Mouse (Mus musculus): ENCODE measurements around the gene Cldnd1. TPM values are rescaled to one million over a fixed set of nuclear protein-coding genes. Genes with fewer than 3 reads are reported as not detected.
A peak's percentile ranks its signal among the peaks of the same experiment; 100 is the strongest.

Cldnd1 gene
- polyA plus RNA-seq, 1 experiment from 2014 or later: 51.0 TPM

DNA sequence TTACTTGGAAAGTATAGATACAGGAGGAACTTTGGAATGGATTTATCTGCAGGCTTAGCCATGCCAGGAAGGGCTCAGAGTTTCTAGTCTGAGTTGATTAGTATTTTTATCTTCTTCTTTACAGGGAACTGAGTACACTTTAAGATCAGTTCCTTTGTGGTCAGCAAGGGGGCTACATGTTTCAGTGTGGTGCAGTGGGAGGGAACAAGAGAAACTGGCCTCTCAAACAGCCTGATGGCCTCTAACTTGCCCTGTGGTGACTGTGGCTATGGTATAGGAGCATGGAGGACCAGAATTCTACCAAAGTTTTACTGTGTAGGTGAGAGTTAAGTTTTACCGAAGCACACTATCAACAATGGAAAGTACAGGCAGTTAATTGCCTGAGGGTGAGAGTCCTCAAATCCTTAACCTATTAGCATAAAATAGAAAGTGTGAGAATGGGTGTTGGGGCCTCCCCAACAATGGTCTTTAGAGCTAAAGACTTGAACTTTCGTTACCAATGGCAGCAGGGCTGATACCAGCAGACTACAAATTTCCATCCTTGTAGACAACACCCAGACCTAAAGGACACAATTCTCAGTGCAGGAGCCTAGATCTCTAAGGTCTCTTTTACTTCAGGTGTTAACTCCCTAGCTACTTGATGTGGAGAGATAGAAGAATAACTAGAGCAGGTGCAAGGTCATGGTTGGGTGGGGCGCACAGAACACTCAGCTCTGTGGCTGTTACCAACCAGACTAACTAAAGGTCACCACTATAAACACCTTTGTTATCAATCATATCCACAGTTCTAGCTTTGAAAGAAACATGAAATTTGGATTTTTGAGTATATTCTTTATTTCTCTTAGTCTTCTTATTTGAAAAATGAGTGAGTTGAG is 18.9 kb upstream of the Cldnd1 start:
- DNase-seq (ENCODE audit: low spot score): no peak

DNA sequence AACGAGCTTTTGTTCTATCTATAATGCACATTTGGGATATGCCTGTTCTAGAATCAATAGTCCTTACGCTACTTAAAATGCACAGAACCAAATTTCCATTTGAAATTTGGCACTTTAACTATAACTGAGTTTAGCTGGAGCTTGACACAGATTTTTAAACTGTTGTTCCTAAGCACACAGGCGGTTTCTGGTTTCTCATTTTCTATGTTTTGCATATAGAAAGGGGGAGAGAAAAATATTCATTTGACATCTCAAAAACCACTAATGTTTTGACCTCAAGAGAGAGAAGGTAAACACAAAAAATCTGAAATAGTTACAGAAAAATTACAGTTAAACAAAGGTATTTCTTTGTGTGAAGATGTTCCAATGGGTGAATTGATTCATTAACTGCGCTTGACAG is 18.2 kb upstream of the Cldnd1 start:
- no peak for DNase-seq (ENCODE audit: low spot score)

DNA sequence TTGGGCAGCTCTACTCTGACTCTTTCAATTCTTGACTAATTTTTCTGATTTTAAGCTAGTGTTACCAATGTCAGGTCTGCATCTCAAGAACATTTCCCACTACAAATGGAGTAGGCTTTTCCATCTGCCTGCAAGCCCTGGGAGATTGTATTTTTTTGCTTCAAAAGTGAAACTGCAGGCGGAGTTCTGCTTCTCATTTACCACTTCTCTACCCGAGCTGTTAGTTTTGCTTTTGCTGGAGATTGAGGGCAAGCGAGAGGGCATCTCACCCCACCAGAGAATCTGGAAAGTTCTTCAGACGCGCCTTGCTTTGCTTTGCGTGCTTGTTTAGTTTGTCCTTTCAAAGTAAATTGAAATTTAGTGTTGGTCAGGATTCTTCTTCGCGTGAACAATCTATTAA is 15.5 kb upstream of the Cldnd1 start:
- DNase-seq (ENCODE audit: low spot score): no peak

DNA sequence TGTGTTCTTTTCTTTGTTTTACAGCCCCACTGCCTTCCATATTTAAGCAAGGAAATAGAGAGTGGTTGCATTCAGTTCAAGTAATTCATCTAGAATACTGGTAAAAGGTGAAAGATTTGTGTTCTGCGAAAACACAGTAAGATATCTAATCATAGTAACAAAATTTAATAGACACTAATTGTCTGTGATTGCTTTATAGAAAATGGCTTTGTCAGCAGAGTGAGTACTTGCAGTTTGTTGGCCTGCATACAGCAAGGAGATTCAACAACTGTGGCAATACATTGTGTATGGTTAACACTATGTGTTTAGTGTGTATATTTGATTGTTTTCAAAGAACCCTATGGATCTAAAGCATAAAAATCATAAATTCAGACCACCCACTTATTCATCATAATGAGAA is 14.6 kb upstream of the Cldnd1 start:
- no peak for DNase-seq (ENCODE audit: low spot score)

DNA sequence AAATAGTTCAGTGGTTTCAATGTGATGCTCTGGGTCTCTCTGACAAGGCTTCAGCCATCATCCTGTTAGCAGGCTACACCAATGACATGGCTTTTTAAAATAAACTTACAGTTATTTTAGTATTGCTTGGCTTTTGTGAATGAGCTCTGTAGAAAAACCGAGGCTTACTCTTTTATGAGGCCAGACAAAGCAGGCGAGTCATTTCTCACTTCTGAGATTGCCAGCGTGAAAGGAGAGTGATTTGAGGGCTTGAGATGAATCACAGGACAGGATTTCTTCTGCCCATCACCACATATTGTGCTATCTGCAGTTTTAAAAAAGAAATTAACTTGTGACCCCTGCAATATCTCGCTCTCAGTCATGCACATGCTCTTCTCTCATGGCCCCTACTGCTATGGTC is 12.7 kb upstream of the Cldnd1 start:
- DNase-seq (ENCODE audit: low spot score): no peak

DNA sequence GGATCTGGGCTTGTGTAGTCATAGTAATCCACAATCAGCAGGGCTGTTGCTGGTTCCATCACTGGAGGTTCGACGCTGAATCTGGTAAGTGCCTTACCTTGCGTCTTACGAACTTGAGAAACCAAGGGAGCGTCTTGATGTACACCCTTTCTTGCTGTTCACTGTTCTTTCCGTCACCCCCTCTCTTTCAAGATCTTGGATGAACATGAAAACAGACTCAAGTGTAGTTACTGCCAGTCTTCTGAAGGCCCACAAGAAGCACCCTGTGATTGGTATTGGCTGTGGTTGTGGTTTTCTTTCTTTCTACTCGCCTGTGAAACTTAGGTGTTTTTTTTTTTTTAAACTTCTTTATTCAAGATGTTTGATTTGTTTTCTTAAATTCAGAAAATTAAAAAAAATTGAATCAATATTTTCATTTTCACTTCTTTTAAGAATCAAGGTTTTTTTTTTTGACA is 9.0 kb upstream of the Cldnd1 start, which contains the start of gene Gpr15:
Gene Gpr15 (minus strand): TSS at position 405 of the 455 bp plus-strand sequence.
- DNase-seq (ENCODE audit: low spot score): no peak

DNA sequence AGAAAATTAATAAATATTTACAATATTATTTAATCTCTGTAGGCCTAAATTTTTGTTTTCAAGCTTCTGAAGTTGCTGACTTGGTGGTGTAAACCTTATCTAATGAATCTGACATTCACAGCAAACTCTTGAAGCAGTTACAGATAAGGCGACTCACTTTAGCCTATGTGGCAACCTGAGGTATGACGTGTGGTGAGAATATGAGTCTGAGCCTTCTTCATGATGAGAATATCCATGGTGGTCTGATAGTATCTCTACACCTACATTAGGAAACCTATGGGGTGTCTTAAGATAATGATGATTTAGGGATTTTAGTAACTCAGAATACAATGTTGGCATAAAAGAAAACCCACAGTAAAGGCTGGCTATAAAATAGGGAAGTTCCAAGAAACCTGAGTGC is 5.4 kb upstream of the Cldnd1 start:
- no peak for DNase-seq (ENCODE audit: low spot score)

DNA sequence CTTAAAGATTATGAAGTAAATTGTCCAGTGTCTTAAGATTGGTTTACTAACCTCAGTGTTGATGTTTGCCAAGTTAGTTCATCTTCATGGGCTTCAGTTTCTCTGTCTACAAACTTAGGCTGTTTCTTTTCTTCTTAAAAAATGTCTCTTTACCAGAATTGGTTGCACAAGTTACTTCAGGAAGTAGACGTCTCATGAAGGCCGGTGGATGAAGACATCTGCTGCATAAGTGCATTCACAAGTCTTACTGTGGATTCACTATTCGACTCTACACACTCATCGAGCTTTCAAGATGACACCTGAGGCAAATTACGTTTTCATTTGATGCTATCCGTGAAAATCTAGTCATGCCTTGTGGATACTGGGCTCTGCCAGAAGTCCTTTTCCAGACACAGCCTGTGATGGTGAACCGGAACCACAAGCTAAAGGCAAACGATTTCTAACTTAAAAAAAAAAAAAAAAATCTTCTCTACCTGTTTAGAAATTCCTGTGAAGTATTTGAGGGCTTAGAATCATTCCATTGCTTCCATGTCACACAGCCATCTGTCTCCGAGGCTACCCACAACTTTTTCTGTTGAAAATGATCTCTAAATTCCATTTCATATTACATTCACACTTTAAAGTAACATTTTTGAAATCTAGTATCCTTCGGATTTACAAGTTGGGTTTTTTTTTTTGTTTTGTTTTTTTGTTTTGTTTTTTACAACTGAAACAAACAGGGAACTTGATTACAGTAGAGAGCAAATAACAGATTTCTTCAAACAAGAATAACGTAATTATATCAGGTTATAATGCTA is 832 bp upstream of the Cldnd1 start:
- DNase-seq (ENCODE audit: low spot score): no peak

DNA sequence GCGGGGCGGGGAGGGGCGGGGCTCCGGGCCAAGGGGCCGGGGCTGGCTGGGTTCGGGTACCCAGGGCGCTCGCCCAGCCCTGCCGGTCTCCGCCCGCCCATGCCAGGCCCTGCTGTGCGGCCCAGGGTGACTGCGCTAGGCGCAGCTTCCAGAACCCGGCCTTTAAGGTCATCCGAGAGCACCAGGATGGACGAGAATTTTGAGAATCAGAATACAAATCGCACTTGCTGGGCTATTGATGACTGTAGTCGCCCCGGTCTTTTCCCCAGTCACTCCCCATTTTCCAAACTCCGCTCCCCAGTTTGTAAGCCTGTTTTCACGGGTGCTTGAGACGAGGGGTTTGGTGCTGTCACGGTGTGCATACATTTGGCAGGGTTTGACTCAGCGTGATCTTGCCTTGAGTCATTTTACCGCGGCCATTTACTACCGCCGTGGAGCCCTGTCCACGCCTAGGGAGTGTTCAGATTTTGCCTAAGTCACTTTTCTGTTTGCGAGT is 514 bp downstream of the Cldnd1 start:
- DNase-seq (ENCODE audit: low spot score): peak; percentile 17

DNA sequence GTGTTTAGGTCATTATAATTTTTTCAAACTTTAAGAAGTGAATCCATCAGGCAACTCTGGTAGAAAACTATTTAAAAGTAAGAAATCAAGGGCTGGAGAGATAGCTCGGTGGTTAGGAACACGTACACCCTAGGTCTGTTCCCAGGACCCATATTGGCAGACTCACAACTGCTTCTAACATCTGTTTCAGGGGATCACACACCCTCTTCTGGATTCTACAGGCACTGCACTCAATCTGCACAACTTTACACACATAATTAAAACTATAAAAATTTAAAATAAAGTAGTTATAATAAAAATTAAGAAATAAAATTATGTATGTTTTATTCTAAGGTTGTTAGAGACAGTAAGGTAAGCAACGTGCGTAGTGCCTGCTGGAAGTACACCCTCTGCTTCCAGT is 10.5 kb downstream of the Cldnd1 start:
- no peak for DNase-seq (ENCODE audit: low spot score)

DNA sequence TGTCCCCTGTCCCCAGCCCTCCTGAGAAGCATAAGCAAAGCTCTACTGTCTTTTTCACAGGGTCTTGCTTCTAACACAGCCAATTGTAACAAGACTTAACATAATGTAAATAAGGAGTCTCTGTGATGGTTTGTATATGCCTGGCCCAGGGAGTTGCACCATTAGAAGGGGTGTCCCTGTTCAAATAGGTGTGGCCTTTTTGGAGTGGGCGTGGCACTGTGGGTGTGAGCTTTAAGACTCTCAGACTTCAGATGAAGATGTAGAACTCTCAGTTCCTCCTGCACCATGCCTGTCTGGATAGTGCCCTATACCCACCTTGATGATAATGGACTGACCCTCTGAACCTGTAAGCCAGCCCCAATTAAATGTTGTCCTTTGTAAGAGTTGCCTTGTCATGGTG is 11.1 kb downstream of the Cldnd1 start:
- DNase-seq (ENCODE audit: low spot score): no peak

DNA sequence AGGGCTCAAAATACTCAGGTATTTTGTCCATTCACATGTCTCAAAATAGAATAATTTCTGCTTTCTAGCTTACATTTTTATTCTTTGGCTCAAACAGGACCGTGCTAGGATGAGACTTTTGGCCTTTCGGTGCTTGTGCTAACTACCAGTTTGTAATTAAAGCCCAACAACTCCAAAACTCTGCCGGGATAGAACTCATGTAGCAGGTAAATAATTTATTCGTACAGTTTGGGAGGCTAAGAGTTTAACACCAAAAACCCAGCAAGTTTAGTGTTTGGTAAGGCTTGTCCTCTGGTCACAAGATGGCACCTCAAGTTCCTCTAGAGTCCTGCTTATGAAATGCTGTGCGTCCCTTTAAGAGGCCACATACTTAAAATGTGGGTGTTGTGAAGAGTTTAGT is 13.0 kb downstream of the Cldnd1 start:
- no peak for DNase-seq (ENCODE audit: low spot score)

DNA sequence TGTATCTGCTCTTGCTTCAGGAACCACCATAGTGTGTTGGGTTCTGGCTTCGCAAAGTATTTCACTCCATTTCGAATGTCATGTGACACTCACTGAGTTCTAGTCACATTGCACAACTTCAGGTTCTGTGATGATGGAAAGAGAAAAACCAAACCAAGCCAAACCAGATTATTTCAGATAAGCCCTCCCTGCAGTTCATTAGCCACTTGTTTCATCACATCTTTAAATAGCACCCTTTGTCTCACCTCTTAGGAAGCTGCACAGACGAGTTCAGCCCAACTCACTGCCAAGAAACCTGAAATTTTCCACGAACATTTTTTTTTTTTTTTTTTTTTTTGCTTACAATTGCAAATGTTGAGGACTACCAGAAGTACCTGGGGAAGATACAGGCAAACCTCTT is 19.0 kb downstream of the Cldnd1 start:
- no peak for DNase-seq (ENCODE audit: low spot score)

DNA sequence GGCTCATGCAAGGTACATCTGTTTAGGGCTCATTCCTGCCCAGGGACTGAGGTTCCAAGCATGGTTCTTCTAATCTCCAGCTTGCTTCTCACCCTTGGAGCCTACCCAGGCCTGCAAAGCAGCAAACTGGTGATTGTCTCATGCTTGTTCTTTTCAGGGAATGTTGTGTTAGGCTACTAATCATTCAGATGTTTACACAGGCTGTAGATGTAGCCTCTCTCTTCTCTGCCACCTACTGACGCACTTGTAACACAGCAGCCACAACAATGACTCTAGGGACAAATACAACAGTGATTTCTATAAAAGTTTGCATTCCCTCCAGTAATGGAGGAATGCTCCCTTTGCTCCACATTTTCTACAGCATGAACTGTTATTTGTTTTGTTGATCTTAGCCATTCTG is 23.6 kb downstream of the Cldnd1 start:
- DNase-seq (ENCODE audit: low spot score): no peak

DNA sequence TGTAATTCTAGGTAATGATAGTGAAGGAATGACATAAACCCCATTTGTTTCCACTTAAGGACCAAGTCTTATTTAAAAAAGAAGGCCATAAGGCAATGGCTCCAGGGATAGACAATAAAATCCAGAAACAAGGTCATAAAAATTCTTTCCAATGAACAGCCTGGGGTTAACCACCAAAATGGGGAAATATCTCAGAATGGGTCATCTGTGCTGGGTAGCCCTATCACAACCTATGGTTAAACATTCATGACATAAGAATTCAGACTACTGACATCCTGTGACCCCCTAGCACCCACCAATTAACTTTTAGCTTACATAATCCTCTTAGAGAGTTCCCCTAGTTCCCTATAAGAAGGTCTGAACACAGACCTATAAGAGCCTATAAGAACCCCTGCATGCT is 28.5 kb downstream of the Cldnd1 start:
- DNase-seq (ENCODE audit: low spot score): no peak

DNA sequence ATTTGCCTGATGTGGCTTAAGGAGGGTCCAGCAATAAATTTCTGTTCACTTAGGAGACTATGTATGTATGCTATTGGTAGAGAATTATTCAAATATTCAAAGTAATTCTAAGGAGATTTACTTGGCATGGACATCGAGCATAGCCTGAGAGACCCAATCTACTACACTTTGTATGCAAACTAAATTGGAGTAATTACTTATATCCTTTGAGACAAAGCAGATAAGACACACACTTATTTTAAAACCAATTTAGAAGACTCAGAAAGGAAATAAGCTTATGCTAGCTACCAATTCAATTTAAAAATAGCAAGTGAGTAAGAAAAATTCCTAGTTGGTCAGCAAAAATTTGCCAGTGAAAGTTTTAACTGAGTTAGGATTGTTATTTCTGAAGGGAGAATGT is 35.4 kb downstream of the Cldnd1 start, which contains the start of gene Olfr172:
Gene Olfr172 (minus strand): TSS at position 101 of the 400 bp plus-strand sequence.
- no peak for DNase-seq (ENCODE audit: low spot score)

Small RNA genes lying within 50 kb of the gene (microRNA-seq; reads per million reads assigned to microRNA genes)
- not detected for gene Gm27564 (ENCODE audit: borderline number of aligned reads)

Other genes starting within 250 kb of the Cldnd1 start
- gene St3gal6, start 203.7 kb upstream of the Cldnd1 start, polyA plus RNA-seq (2015; fragmentation: Nextera tagmentation; extraction: Ambion mirVana): 18.7 and 20.4 TPM in 2 replicates
- gene Gm813, start 110.9 kb upstream of the Cldnd1 start, polyA plus RNA-seq (2015; fragmentation: Nextera tagmentation; extraction: Ambion mirVana): not detected in 2 replicates
- not detected in 2 replicates for gene E330017A01Rik, start 89.2 kb upstream of the Cldnd1 start, polyA plus RNA-seq (2015; fragmentation: Nextera tagmentation; extraction: Ambion mirVana)
- 15.9 and 16.3 TPM in 2 replicates for gene Cpox, start 57.6 kb upstream of the Cldnd1 start, polyA plus RNA-seq (2015; fragmentation: Nextera tagmentation; extraction: Ambion mirVana)
- gene Gpr15, start 8.8 kb upstream of the Cldnd1 start, polyA plus RNA-seq (2015; fragmentation: Nextera tagmentation; extraction: Ambion mirVana): 0.79 and 1.7 TPM in 2 replicates
- not detected in 2 replicates for gene Olfr172, start 35.3 kb downstream of the Cldnd1 start, polyA plus RNA-seq (2015; fragmentation: Nextera tagmentation; extraction: Ambion mirVana)
- not detected in 2 replicates for gene Olfr173, start 72.4 kb downstream of the Cldnd1 start, polyA plus RNA-seq (2015; fragmentation: Nextera tagmentation; extraction: Ambion mirVana)
- gene Olfr175-ps1, start 98.9 kb downstream of the Cldnd1 start, polyA plus RNA-seq (2015; fragmentation: Nextera tagmentation; extraction: Ambion mirVana): not detected in 2 replicates
- gene Olfr177, start 146.9 kb downstream of the Cldnd1 start, polyA plus RNA-seq (2015; fragmentation: Nextera tagmentation; extraction: Ambion mirVana): not detected in 2 replicates
- not detected in 2 replicates for gene Olfr178, start 164.2 kb downstream of the Cldnd1 start, polyA plus RNA-seq (2015; fragmentation: Nextera tagmentation; extraction: Ambion mirVana)
- gene Olfr181, start 200.8 kb downstream of the Cldnd1 start, polyA plus RNA-seq (2015; fragmentation: Nextera tagmentation; extraction: Ambion mirVana): not detected in 2 replicates
- gene Olfr180, start 201.5 kb downstream of the Cldnd1 start, polyA plus RNA-seq (2015; fragmentation: Nextera tagmentation; extraction: Ambion mirVana): not detected in 2 replicates